Mouse (Mus musculus): ENCODE data around the gene Prex1. TPM values are rescaled to one million over a fixed set of nuclear protein-coding genes. Genes with fewer than 3 reads are reported as not detected.
A peak's percentile ranks its signal among the peaks of the same experiment; 100 is the strongest.
"Not testable (repeated sequence)": the region's sequence is repeated elsewhere in the genome, so short reads cannot be mapped to it uniquely, and the experiment has no call there.

Gene Prex1
- polyA plus RNA-seq, 1 experiment from 2014 or later = 11.3 TPM

- no peak overlapping the region for H3K27ac ChIP-seq (ENCODE audit: low read depth)
- H3K36me3 ChIP-seq (ENCODE audit: control insufficient read depth, insufficient read depth, low read length) = no peaks in the 10 kb centered on the region
- H3K4me2 ChIP-seq (ENCODE audit: low read length) = no peak overlapping the region
- no peak overlapping the region for H3K4me3 ChIP-seq (ENCODE audit: low read depth, low read length)
- ATAC-seq (replicated peaks; ENCODE audit: low FRiP score, low TSS enrichment, low read depth) (no peak), DNase-seq (ENCODE audit: low spot score) (no peak)
- H3K4me1 ChIP-seq (replicated peaks; ENCODE audit: control insufficient read depth, insufficient read depth, low read length) = peaks cover 17% of the 10 kb centered on the region
- 68% methylated on average over 9 of the region's 9 CpGs for WGBS
- no peaks in the 10 kb centered on the region for H3K27me3 ChIP-seq (replicated peaks; ENCODE audit: control insufficient read depth, insufficient read depth, low read length)
- H3K9ac ChIP-seq (ENCODE audit: low read length) = no peak overlapping the region
- peaks cover 6% of the 10 kb centered on the region; the same call in 1 of the 2 replicates for H3K9me3 ChIP-seq (ENCODE audit: control insufficient read depth, low read length)
Observed at GRCm38 (mm10) chr2:166526204-166526603, 187.4 kb downstream of the Prex1 start.

GRCm38 (mm10) chr2:166523156-166523890 lies 190.3 kb downstream of the Prex1 start:
- Histone ChIP-seq H3K4me2 (ENCODE audit: low read length) (no peak overlapping the region), H3K4me3 (ENCODE audit: low read depth, low read length) (no peak overlapping the region), H3K27ac (ENCODE audit: low read depth) (no peak overlapping the region), H3K9me3 (ENCODE audit: control insufficient read depth, low read length) (no peaks in the 10 kb centered on the region), H3K4me1 (replicated peaks; ENCODE audit: control insufficient read depth, insufficient read depth, low read length) (peaks cover 22% of the 10 kb centered on the region), H3K36me3 (ENCODE audit: control insufficient read depth, insufficient read depth, low read length) (no peaks in the 10 kb centered on the region), H3K9ac (ENCODE audit: low read length) (no peak overlapping the region), H3K27me3 (replicated peaks; ENCODE audit: control insufficient read depth, insufficient read depth, low read length) (no peaks in the 10 kb centered on the region)
- 75% methylated on average over 10 of the region's 10 CpGs for WGBS
- no peak for ATAC-seq (replicated peaks; ENCODE audit: low FRiP score, low TSS enrichment, low read depth)
- no peak for DNase-seq (ENCODE audit: low spot score)

GRCm38 (mm10) chr2:166522612-166523120 lies 191.0 kb downstream of the Prex1 start:
- Histone ChIP-seq H3K4me1 (replicated peaks; ENCODE audit: control insufficient read depth, insufficient read depth, low read length) (peaks cover 24% of the 10 kb centered on the region), H3K4me2 (ENCODE audit: low read length) (peak overlapping the region; percentile 28), H3K36me3 (ENCODE audit: control insufficient read depth, insufficient read depth, low read length) (no peaks in the 10 kb centered on the region), H3K27me3 (replicated peaks; ENCODE audit: control insufficient read depth, insufficient read depth, low read length) (no peaks in the 10 kb centered on the region), H3K9ac (ENCODE audit: low read length) (no peak overlapping the region), H3K4me3 (ENCODE audit: low read depth, low read length) (no peak overlapping the region), H3K9me3 (ENCODE audit: control insufficient read depth, low read length) (no peaks in the 10 kb centered on the region), H3K27ac (ENCODE audit: low read depth) (peak overlapping the region; percentile 7; the same call in 1 of the 2 replicates)
- ATAC-seq (replicated peaks; ENCODE audit: low FRiP score, low TSS enrichment, low read depth) (no peak), DNase-seq (ENCODE audit: low spot score) (peak; percentile 64)
- WGBS = 60% methylated on average over 15 of the region's 15 CpGs

GRCm38 (mm10) chr2:166521878-166522611 lies 191.6 kb downstream of the Prex1 start:
- Histone ChIP-seq H3K9me3 (ENCODE audit: control insufficient read depth, low read length) (no peaks in the 10 kb centered on the region), H3K27ac (ENCODE audit: low read depth) (peak overlapping the region; percentile 7; the same call in 1 of the 2 replicates), H3K27me3 (replicated peaks; ENCODE audit: control insufficient read depth, insufficient read depth, low read length) (no peaks in the 10 kb centered on the region), H3K4me3 (ENCODE audit: low read depth, low read length) (no peak overlapping the region), H3K36me3 (ENCODE audit: control insufficient read depth, insufficient read depth, low read length) (no peaks in the 10 kb centered on the region), H3K4me1 (replicated peaks; ENCODE audit: control insufficient read depth, insufficient read depth, low read length) (peaks cover 29% of the 10 kb centered on the region), H3K4me2 (ENCODE audit: low read length) (peak overlapping the region; percentile 28), H3K9ac (ENCODE audit: low read length) (no peak overlapping the region)
- DNase-seq (ENCODE audit: low spot score) (no peak), ATAC-seq (replicated peaks; ENCODE audit: low FRiP score, low TSS enrichment, low read depth) (no peak)
- WGBS = 29% methylated on average over 16 of the region's 16 CpGs

GRCm38 (mm10) chr2:166521461-166521860 lies 192.2 kb downstream of the Prex1 start:
- Histone ChIP-seq H3K27ac (ENCODE audit: low read depth) (no peak overlapping the region), H3K9me3 (ENCODE audit: control insufficient read depth, low read length) (no peaks in the 10 kb centered on the region), H3K9ac (ENCODE audit: low read length) (no peak overlapping the region), H3K4me1 (replicated peaks; ENCODE audit: control insufficient read depth, insufficient read depth, low read length) (peaks cover 30% of the 10 kb centered on the region), H3K4me2 (ENCODE audit: low read length) (no peak overlapping the region), H3K36me3 (ENCODE audit: control insufficient read depth, insufficient read depth, low read length) (no peaks in the 10 kb centered on the region), H3K4me3 (ENCODE audit: low read depth, low read length) (no peak overlapping the region), H3K27me3 (replicated peaks; ENCODE audit: control insufficient read depth, insufficient read depth, low read length) (no peaks in the 10 kb centered on the region)
- ATAC-seq (replicated peaks; ENCODE audit: low FRiP score, low TSS enrichment, low read depth) = no peak
- no peak for DNase-seq (ENCODE audit: low spot score)
- WGBS = 94% methylated on average over 5 of the region's 5 CpGs

GRCm38 (mm10) chr2:166520536-166520935 lies 193.1 kb downstream of the Prex1 start:
- no peak overlapping the region for H3K27ac ChIP-seq (ENCODE audit: low read depth)
- no peak overlapping the region for H3K4me3 ChIP-seq (ENCODE audit: low read depth, low read length)
- no peak overlapping the region for H3K9ac ChIP-seq (ENCODE audit: low read length)
- H3K27me3 ChIP-seq (replicated peaks; ENCODE audit: control insufficient read depth, insufficient read depth, low read length) = no peaks in the 10 kb centered on the region
- ATAC-seq (replicated peaks; ENCODE audit: low FRiP score, low TSS enrichment, low read depth) (no peak), DNase-seq (ENCODE audit: low spot score) (no peak)
- WGBS = 86% methylated on average over 12 of the region's 12 CpGs
- no peaks in the 10 kb centered on the region for H3K9me3 ChIP-seq (ENCODE audit: control insufficient read depth, low read length)
- no peak overlapping the region for H3K4me2 ChIP-seq (ENCODE audit: low read length)
- no peaks in the 10 kb centered on the region for H3K36me3 ChIP-seq (ENCODE audit: control insufficient read depth, insufficient read depth, low read length)
- peaks cover 27% of the 10 kb centered on the region for H3K4me1 ChIP-seq (replicated peaks; ENCODE audit: control insufficient read depth, insufficient read depth, low read length)

GRCm38 (mm10) chr2:166517392-166518174 lies 196.0 kb downstream of the Prex1 start:
- not testable (repeated sequence) for H3K27me3 ChIP-seq (replicated peaks; ENCODE audit: control insufficient read depth, insufficient read depth, low read length); H3K4me3 ChIP-seq (ENCODE audit: low read depth, low read length); H3K9me3 ChIP-seq (ENCODE audit: control insufficient read depth, low read length); H3K36me3 ChIP-seq (ENCODE audit: control insufficient read depth, insufficient read depth, low read length); H3K9ac ChIP-seq (ENCODE audit: low read length)
- DNase-seq (ENCODE audit: low spot score) (peak; percentile 72), ATAC-seq (replicated peaks; ENCODE audit: low FRiP score, low TSS enrichment, low read depth) (peak; percentile 17; the same call in 1 of the 2 replicates)
- H3K4me1 ChIP-seq (replicated peaks; ENCODE audit: control insufficient read depth, insufficient read depth, low read length) = peaks cover 18% of the 10 kb centered on the region
- peak overlapping the region; percentile 32; the same call in 1 of the 2 replicates for H3K4me2 ChIP-seq (ENCODE audit: low read length)
- 15% methylated on average over 13 of the region's 17 CpGs for WGBS
- peak overlapping the region; percentile 78 for H3K27ac ChIP-seq (ENCODE audit: low read depth)

- Histone ChIP-seq H3K4me3 (ENCODE audit: low read depth, low read length) (no peak overlapping the region), H3K4me1 (replicated peaks; ENCODE audit: control insufficient read depth, insufficient read depth, low read length) (peaks cover 16% of the 10 kb centered on the region), H3K9ac (ENCODE audit: low read length) (no peak overlapping the region), H3K9me3 (ENCODE audit: control insufficient read depth, low read length) (no peaks in the 10 kb centered on the region), H3K27ac (ENCODE audit: low read depth) (peak overlapping the region; percentile 78; the same call in 1 of the 2 replicates), H3K36me3 (ENCODE audit: control insufficient read depth, insufficient read depth, low read length) (no peaks in the 10 kb centered on the region), H3K4me2 (ENCODE audit: low read length) (peak overlapping the region; percentile 32; the same call in 1 of the 2 replicates), H3K27me3 (replicated peaks; ENCODE audit: control insufficient read depth, insufficient read depth, low read length) (no peaks in the 10 kb centered on the region)
- no peak for DNase-seq (ENCODE audit: low spot score)
- 44% methylated on average over 6 of the region's 6 CpGs for WGBS
- ATAC-seq (replicated peaks; ENCODE audit: low FRiP score, low TSS enrichment, low read depth) = no peak
Observed at GRCm38 (mm10) chr2:166516818-166517353, 196.7 kb downstream of the Prex1 start.

All from intestine, embryonic 14.5 days (tissue).